Mouse (Mus musculus): ENCODE data around the gene Dck. TPM values are rescaled to one million over a fixed set of nuclear protein-coding genes. Genes with fewer than 3 reads are reported as not detected.
"Not testable (repeated sequence)": the region's sequence is repeated elsewhere in the genome, so short reads cannot be mapped to it uniquely, and the experiment has no call there.

Dck gene
- 1 to 10 TPM; 1.1 to 1.9 TPM for total RNA-seq (2021)
- long read RNA-seq, experiment 1: 0 reads
- long read RNA-seq, experiment 2, partial matches to known transcripts: 0 of 3 reads
- long read RNA-seq, experiment 2, other reads (novel, unspliced or antisense): 1 of 3 reads

- DNase-seq: peak; percentile 93 to 99
- intact Hi-C loops (cut with DNase I): loop anchor here (2.0 to 10.0 kb wide), 3 partner anchors 43 to 210 kb away; partner anchors contain the start of genes Mob1b and Utp3
Observed at GRCm38 (mm10) chr5:88764987-88765481, at the start of gene Dck. TSS of gene Dck (plus strand) at chr5:88764996.

GRCm38 (mm10) chr5:88716983-88717382 is 47.8 kb upstream of the Dck start:
- DNase-seq: no peak
- intact Hi-C loops (cut with DNase I): no loop called here

GRCm38 (mm10) chr5:88720116-88721002 is 44.4 kb upstream of the Dck start, which contains the start of gene Mob1b:
TSS of gene Mob1b (plus strand) at chr5:88720855.
- peak; percentile 98 for DNase-seq
- intact Hi-C loops (cut with DNase I): loop anchor here (5.0 kb wide), 2 partner anchors 42 to 43 kb away; partner anchors contain the start of genes Dck and Grsf1

GRCm38 (mm10) chr5:88721003-88721475 is 43.8 kb upstream of the Dck start:
- DNase-seq: no peak
- intact Hi-C loops (cut with DNase I): loop anchor here (5.0 kb wide), 2 partner anchors 41 to 44 kb away; partner anchors contain the start of genes Dck and Grsf1

- DNase-seq: peak in 1 of 2 experiments; percentile 32
- intact Hi-C loops (cut with DNase I): loop anchor here (5.0 kb wide), 2 partner anchors 41 to 44 kb away; partner anchors contain the start of genes Dck and Grsf1
Observed at GRCm38 (mm10) chr5:88721565-88722212, 43.1 kb upstream of the Dck start.

- intact Hi-C loops (cut with DNase I): loop anchor here (5.0 kb wide), 2 partner anchors 40 to 45 kb away; partner anchors contain the start of genes Dck and Grsf1
- no peak for DNase-seq
Observed at GRCm38 (mm10) chr5:88722213-88722600, 42.6 kb upstream of the Dck start.

- intact Hi-C loops (cut with DNase I): loop anchor here (5.0 kb wide), 2 partner anchors 38 to 47 kb away; partner anchors contain the start of genes Dck and Grsf1
- DNase-seq: no peak
Observed at GRCm38 (mm10) chr5:88724030-88724429, 40.8 kb upstream of the Dck start.

GRCm38 (mm10) chr5:88727593-88728144 is 37.1 kb upstream of the Dck start:
- DNase-seq: no peak
- intact Hi-C loops (cut with DNase I): no loop called here

GRCm38 (mm10) chr5:88734786-88735185 is 30.0 kb upstream of the Dck start:
- intact Hi-C loops (cut with DNase I): no loop called here
- no peak for DNase-seq

- DNase-seq: not testable (repeated sequence)
Observed at GRCm38 (mm10) chr5:88741065-88741464, 23.7 kb upstream of the Dck start.

GRCm38 (mm10) chr5:88747774-88748173 is 17.0 kb upstream of the Dck start:
- intact Hi-C loops (cut with DNase I): no loop called here
- DNase-seq: no peak

More at GRCm38 (mm10) chr5:88741065-88741464, 23.7 kb upstream of the Dck start:
- intact Hi-C loops (cut with DNase I): not testable (repeated sequence)

GRCm38 (mm10) chr5:88753199-88753598 is 11.6 kb upstream of the Dck start:
- intact Hi-C loops (cut with DNase I): no loop called here
- DNase-seq: no peak

- intact Hi-C loops (cut with DNase I): loop anchor here (5.0 to 10.0 kb wide), 2 partner anchors 40 to 208 kb away; partner anchors contain the start of genes Mob1b and Utp3
- no peak for DNase-seq
Observed at GRCm38 (mm10) chr5:88762611-88763010, 2.2 kb upstream of the Dck start.

GRCm38 (mm10) chr5:88764430-88764986 is 288 bp upstream of the Dck start:
- DNase-seq: no peak
- intact Hi-C loops (cut with DNase I): loop anchor here (2.0 to 10.0 kb wide), 3 partner anchors 42 to 210 kb away; partner anchors contain the start of genes Mob1b and Utp3

GRCm38 (mm10) chr5:88765587-88765986 is 791 bp downstream of the Dck start:
- intact Hi-C loops (cut with DNase I): loop anchor here (2.0 to 10.0 kb wide), 2 partner anchors 77 to 211 kb away; partner anchors contain the start of gene Utp3
- no peak for DNase-seq

- DNase-seq: no peak
- intact Hi-C loops (cut with DNase I): loop anchor here (10.0 kb wide), 1 partner anchor 211 kb away; the partner anchor contains the start of gene Utp3
Observed at GRCm38 (mm10) chr5:88766121-88766520, 1.3 kb downstream of the Dck start.

- intact Hi-C loops (cut with DNase I): loop anchor here (10.0 kb wide), 1 partner anchor 212 kb away; the partner anchor contains the start of gene Utp3
Observed at GRCm38 (mm10) chr5:88766863-88767262, 2.1 kb downstream of the Dck start.

GRCm38 (mm10) chr5:88768201-88768600 is 3.4 kb downstream of the Dck start:
- no peak for DNase-seq
- intact Hi-C loops (cut with DNase I): loop anchor here (10.0 kb wide), 1 partner anchor 213 kb away; the partner anchor contains the start of gene Utp3

More at GRCm38 (mm10) chr5:88766863-88767262, 2.1 kb downstream of the Dck start:
- DNase-seq: no peak

Data from gastrocnemius, postnatal 36 days (tissue).